Mouse (Mus musculus): ENCODE results near the gene Pde4c. TPM values are rescaled to one million over a fixed set of nuclear protein-coding genes. Genes with fewer than 3 reads are reported as not detected.

Gene Pde4c
- polyA plus RNA-seq, 1 experiment from 2014 or later: 0.56 TPM

Small RNA genes lying within 50 kb of the gene (microRNA-seq; reads per million reads assigned to microRNA genes)
- gene Mir7240: not detected

Other genes with a start within 250 kb of the Pde4c start
- 9.4 and 9.5 TPM in 2 replicates for gene Klhl26, start 246.8 kb upstream of the Pde4c start, polyA plus RNA-seq (2016; fragmentation: Nextera tagmentation; extraction: Ambion mirVana)
- gene Tmem59l, start 236.4 kb upstream of the Pde4c start, polyA plus RNA-seq (2016; fragmentation: Nextera tagmentation; extraction: Ambion mirVana): 0.18 and 0.37 TPM in 2 replicates
- gene Crlf1, start 230.6 kb upstream of the Pde4c start, polyA plus RNA-seq (2016; fragmentation: Nextera tagmentation; extraction: Ambion mirVana): 3.9 and 4.0 TPM in 2 replicates
- gene Rex1bd, start 217.0 kb upstream of the Pde4c start, polyA plus RNA-seq (2016; fragmentation: Nextera tagmentation; extraction: Ambion mirVana): 85.6 and 86.6 TPM in 2 replicates
- 841 and 876 TPM in 2 replicates for gene Uba52, start 212.9 kb upstream of the Pde4c start, polyA plus RNA-seq (2016; fragmentation: Nextera tagmentation; extraction: Ambion mirVana)
- 223 and 224 TPM in 2 replicates for gene Fkbp8, start 196.0 kb upstream of the Pde4c start, polyA plus RNA-seq (2016; fragmentation: Nextera tagmentation; extraction: Ambion mirVana)
- gene Kxd1, start 195.8 kb upstream of the Pde4c start, polyA plus RNA-seq (2016; fragmentation: Nextera tagmentation; extraction: Ambion mirVana): 44.7 and 45.0 TPM in 2 replicates
- gene Ell, start 184.3 kb upstream of the Pde4c start, polyA plus RNA-seq (2016; fragmentation: Nextera tagmentation; extraction: Ambion mirVana): 13.1 TPM in 2 replicates
- gene Isyna1, start 129.3 kb upstream of the Pde4c start, polyA plus RNA-seq (2016; fragmentation: Nextera tagmentation; extraction: Ambion mirVana): 114 and 115 TPM in 2 replicates
- 96.4 and 98.0 TPM in 2 replicates for gene Ssbp4, start 114.8 kb upstream of the Pde4c start, polyA plus RNA-seq (2016; fragmentation: Nextera tagmentation; extraction: Ambion mirVana)
- 4.1 and 4.6 TPM in 2 replicates for gene Lrrc25, start 107.6 kb upstream of the Pde4c start, polyA plus RNA-seq (2016; fragmentation: Nextera tagmentation; extraction: Ambion mirVana)
- gene Gdf15, start 91.3 kb upstream of the Pde4c start, polyA plus RNA-seq (2016; fragmentation: Nextera tagmentation; extraction: Ambion mirVana): 4.4 and 4.9 TPM in 2 replicates
- 19.6 and 24.2 TPM in 2 replicates for gene Pgpep1, start 63.3 kb upstream of the Pde4c start, polyA plus RNA-seq (2016; fragmentation: Nextera tagmentation; extraction: Ambion mirVana)
- gene Lsm4, start 50.5 kb upstream of the Pde4c start, polyA plus RNA-seq (2016; fragmentation: Nextera tagmentation; extraction: Ambion mirVana): 266 and 269 TPM in 2 replicates
- gene Jund, start 24.8 kb upstream of the Pde4c start, polyA plus RNA-seq (2016; fragmentation: Nextera tagmentation; extraction: Ambion mirVana): 59.5 and 66.8 TPM in 2 replicates
- gene Iqcn, start 20.3 kb upstream of the Pde4c start, polyA plus RNA-seq (2016; fragmentation: Nextera tagmentation; extraction: Ambion mirVana): not detected in 2 replicates
- not detected in 2 replicates for gene Gm3336, start 5.2 kb upstream of the Pde4c start, polyA plus RNA-seq (2016; fragmentation: Nextera tagmentation; extraction: Ambion mirVana)
- 3.3 and 3.9 TPM in 2 replicates for gene Rab3a, start 31.0 kb downstream of the Pde4c start, polyA plus RNA-seq (2016; fragmentation: Nextera tagmentation; extraction: Ambion mirVana)
- 52.2 and 52.7 TPM in 2 replicates for gene Mpv17l2, start 37.2 kb downstream of the Pde4c start, polyA plus RNA-seq (2016; fragmentation: Nextera tagmentation; extraction: Ambion mirVana)
- gene Pik3r2, start 53.0 kb downstream of the Pde4c start, polyA plus RNA-seq (2016; fragmentation: Nextera tagmentation; extraction: Ambion mirVana): 23.3 and 27.3 TPM in 2 replicates
- 9.8 and 10.4 TPM in 2 replicates for gene Mast3, start 81.3 kb downstream of the Pde4c start, polyA plus RNA-seq (2016; fragmentation: Nextera tagmentation; extraction: Ambion mirVana)
- gene Il12rb1, start 84.7 kb downstream of the Pde4c start, polyA plus RNA-seq (2016; fragmentation: Nextera tagmentation; extraction: Ambion mirVana): 0.18 and 0.22 TPM in 2 replicates
- 16.1 and 17.8 TPM in 2 replicates for gene Arrdc2, start 116.0 kb downstream of the Pde4c start, polyA plus RNA-seq (2016; fragmentation: Nextera tagmentation; extraction: Ambion mirVana)
- gene Kcnn1, start 139.5 kb downstream of the Pde4c start, polyA plus RNA-seq (2016; fragmentation: Nextera tagmentation; extraction: Ambion mirVana): 0.55 and 0.72 TPM in 2 replicates
- gene Ccdc124, start 150.2 kb downstream of the Pde4c start, polyA plus RNA-seq (2016; fragmentation: Nextera tagmentation; extraction: Ambion mirVana): 78.8 and 81.1 TPM in 2 replicates
- gene Slc5a5, start 169.0 kb downstream of the Pde4c start, polyA plus RNA-seq (2016; fragmentation: Nextera tagmentation; extraction: Ambion mirVana): 0.08 and 0.11 TPM in 2 replicates
- 3,066 and 3,170 TPM in 2 replicates for gene Rpl18a, start 173.7 kb downstream of the Pde4c start, polyA plus RNA-seq (2016; fragmentation: Nextera tagmentation; extraction: Ambion mirVana)
- gene Map1s, start 182.2 kb downstream of the Pde4c start, polyA plus RNA-seq (2016; fragmentation: Nextera tagmentation; extraction: Ambion mirVana): 28.4 and 30.9 TPM in 2 replicates

Data from liver, embryonic 12.5 days (tissue).